Mouse (Mus musculus) forebrain, embryonic 14.5 days (tissue): Measurements from ENCODE around the gene Nrp1. TPM values are rescaled to one million over a fixed set of nuclear protein-coding genes. Genes with fewer than 3 reads are reported as not detected.

Experiments
- ATAC-seq: fragments of 200-750 bp; cut with Nextera tagmentation; 2 replicates; pipeline ENCODE4 v1.8.0; 2017; ENCODE audit warnings: mild to moderate bottlenecking, moderate library complexity
- DNase-seq: peaks from one replicate; pipeline ENCODE4 v3.0.0-alpha.2; 2015; ENCODE audit warnings: low spot score
- H3K27ac ChIP-seq: fragments of 300-500 bp; sonication (generic); 2 replicates; pipeline ENCODE4 v1.5.1; 2014; ENCODE audit warnings: low read depth, mild to moderate bottlenecking, control low read depth, low read length, moderate library complexity
- H3K27me3 ChIP-seq: fragments of 300-500 bp; sonication (generic); replicated peaks from 2 replicates; pipeline ENCODE4 v1.6.1; 2014; ENCODE audit warnings: low read length, control low read depth, mixed read lengths; ENCODE audit not compliant: control insufficient read depth, insufficient read depth
- H3K36me3 ChIP-seq: fragments of 300-500 bp; sonication (generic); 2 replicates; pipeline ENCODE4 v1.6.1; 2014; ENCODE audit warnings: low read length, control low read depth; ENCODE audit not compliant: control insufficient read depth, insufficient read depth
- H3K4me1 ChIP-seq: fragments of 300-500 bp; sonication (generic); 2 replicates; pipeline ENCODE4 v1.6.1; 2014; ENCODE audit warnings: antibody characterized with exemption, low read length, control low read depth; ENCODE audit not compliant: control insufficient read depth, insufficient read depth
- H3K4me2 ChIP-seq: fragments of 300-500 bp; sonication (generic); 2 replicates; pipeline ENCODE4 v1.6.1; 2014; ENCODE audit warnings: mild to moderate bottlenecking, control low read depth, low read length
- H3K4me3 ChIP-seq: fragments of 300-500 bp; sonication (generic); 2 replicates; pipeline ENCODE4 v1.5.1; 2014; ENCODE audit warnings: low read depth, low read length, control low read depth
- H3K9ac ChIP-seq: fragments of 300-500 bp; sonication (generic); 2 replicates; pipeline ENCODE4 v1.6.1; 2014; ENCODE audit warnings: mild to moderate bottlenecking, low read length, control low read depth, moderate library complexity
- H3K9me3 ChIP-seq: fragments of 300-500 bp; sonication (generic); replicated peaks from 2 replicates; pipeline ENCODE4 v1.6.1; 2016; ENCODE audit warnings: low read length, control low read depth, mixed read lengths; ENCODE audit not compliant: control insufficient read depth
- WGBS: fragments of 180-500 bp; shearing (Covaris S2); extraction: QIAGEN DNeasy Blood & Tissue Kit; methylation state at CpG from one replicate; pipeline ENCODE4 v1.1.7; 2014; 5-methylcytosine and 5-hydroxymethylcytosine counted together
- polyA plus RNA-seq: library from polyadenylated mRNA; unstranded; fragments of >200 nt; fragmentation: Nextera tagmentation; extraction: Ambion mirVana; gene quantifications from 2 replicates; pipeline ENCODE4 v1.2.1, GENCODE M21; 2014

The Nrp1 gene
- polyA plus RNA-seq, 1 experiment from 2014 or later = 57.9 TPM

GRCm38 (mm10) chr8:128384366-128384765, 26.0 kb downstream of the Nrp1 start:
- no peaks in the 10 kb centered on the region for H3K27me3 ChIP-seq
- H3K4me2 ChIP-seq = no peak overlapping the region
- H3K9me3 ChIP-seq = no peaks in the 10 kb centered on the region
- DNase-seq (no peak), ATAC-seq (no peak)
- no peak overlapping the region for H3K9ac ChIP-seq
- no peaks in the 10 kb centered on the region for H3K36me3 ChIP-seq
- H3K27ac ChIP-seq = no peak overlapping the region
- WGBS = 68% methylated on average over 2 of the region's 2 CpGs
- no peak overlapping the region for H3K4me3 ChIP-seq
- peaks cover 10% of the 10 kb centered on the region for H3K4me1 ChIP-seq

GRCm38 (mm10) chr8:128384921-128385332, 26.5 kb downstream of the Nrp1 start:
- Histone ChIP-seq H3K9me3 (no peaks in the 10 kb centered on the region), H3K36me3 (no peaks in the 10 kb centered on the region), H3K4me3 (no peak overlapping the region), H3K9ac (no peak overlapping the region), H3K4me1 (peaks cover 10% of the 10 kb centered on the region), H3K4me2 (no peak overlapping the region), H3K27me3 (no peaks in the 10 kb centered on the region), H3K27ac (no peak overlapping the region)
- DNase-seq (peak; percentile 48), ATAC-seq (peak; percentile 26; the same call in 1 of the 2 replicates)
- WGBS = 6% methylated on average over 5 of the region's 5 CpGs

- Histone ChIP-seq H3K9me3 (no peaks in the 10 kb centered on the region), H3K36me3 (no peaks in the 10 kb centered on the region), H3K9ac (no peak overlapping the region), H3K27ac (no peak overlapping the region), H3K27me3 (no peaks in the 10 kb centered on the region), H3K4me3 (no peak overlapping the region), H3K4me1 (peaks cover 10% of the 10 kb centered on the region), H3K4me2 (no peak overlapping the region)
- WGBS = 82% methylated on average over 2 of the region's 2 CpGs
- no peak for DNase-seq
- no peak for ATAC-seq
Measured at GRCm38 (mm10) chr8:128386963-128387621, 28.7 kb downstream of the Nrp1 start.

GRCm38 (mm10) chr8:128390759-128391158, 32.4 kb downstream of the Nrp1 start:
- no peaks in the 10 kb centered on the region for H3K36me3 ChIP-seq
- ATAC-seq = no peak
- H3K4me3 ChIP-seq = no peak overlapping the region
- no peaks in the 10 kb centered on the region; the same call in 1 of the 2 replicates for H3K4me1 ChIP-seq
- H3K27ac ChIP-seq = no peak overlapping the region
- no peaks in the 10 kb centered on the region for H3K9me3 ChIP-seq
- no peak for DNase-seq
- H3K4me2 ChIP-seq = no peak overlapping the region
- H3K9ac ChIP-seq = no peak overlapping the region
- no peaks in the 10 kb centered on the region for H3K27me3 ChIP-seq

- ATAC-seq (no peak), DNase-seq (no peak)
- 86% methylated on average over 4 of the region's 4 CpGs for whole genome bisulfite sequencing
- Histone ChIP-seq H3K27me3 (no peaks in the 10 kb centered on the region), H3K27ac (no peak overlapping the region), H3K4me3 (no peak overlapping the region), H3K9me3 (no peaks in the 10 kb centered on the region), H3K4me1 (no peaks in the 10 kb centered on the region; the same call in 1 of the 2 replicates), H3K36me3 (no peaks in the 10 kb centered on the region), H3K4me2 (no peak overlapping the region), H3K9ac (no peak overlapping the region)
Measured at GRCm38 (mm10) chr8:128391182-128391760, 32.9 kb downstream of the Nrp1 start.

GRCm38 (mm10) chr8:128394671-128395193, 36.3 kb downstream of the Nrp1 start:
- Histone ChIP-seq H3K36me3 (no peaks in the 10 kb centered on the region), H3K4me2 (no peak overlapping the region), H3K27me3 (no peaks in the 10 kb centered on the region), H3K9me3 (no peaks in the 10 kb centered on the region), H3K9ac (no peak overlapping the region), H3K4me1 (peaks cover 12% of the 10 kb centered on the region), H3K27ac (no peak overlapping the region), H3K4me3 (no peak overlapping the region)
- ATAC-seq (no peak), DNase-seq (no peak)
- WGBS = 92% methylated on average over 5 of the region's 5 CpGs

GRCm38 (mm10) chr8:128396968-128397367, 38.6 kb downstream of the Nrp1 start:
- no peak for ATAC-seq
- 48% methylated on average over 7 of the region's 7 CpGs for WGBS

GRCm38 (mm10) chr8:128397441-128397840, 39.0 kb downstream of the Nrp1 start:
- H3K4me1 ChIP-seq = peaks cover 12% of the 10 kb centered on the region
- DNase-seq = no peak
- no peaks in the 10 kb centered on the region for H3K36me3 ChIP-seq
- no peaks in the 10 kb centered on the region for H3K9me3 ChIP-seq
- ATAC-seq = no peak
- H3K4me3 ChIP-seq = no peak overlapping the region
- 34% methylated on average over 3 of the region's 3 CpGs for WGBS
- no peak overlapping the region for H3K4me2 ChIP-seq
- no peak overlapping the region for H3K9ac ChIP-seq
- no peak overlapping the region for H3K27ac ChIP-seq
- H3K27me3 ChIP-seq = no peaks in the 10 kb centered on the region

More at GRCm38 (mm10) chr8:128396968-128397367, 38.6 kb downstream of the Nrp1 start:
- Histone ChIP-seq H3K4me1 (peaks cover 12% of the 10 kb centered on the region), H3K9ac (no peak overlapping the region), H3K27me3 (no peaks in the 10 kb centered on the region), H3K4me3 (no peak overlapping the region), H3K27ac (no peak overlapping the region), H3K9me3 (no peaks in the 10 kb centered on the region), H3K36me3 (no peaks in the 10 kb centered on the region), H3K4me2 (no peak overlapping the region)
- DNase-seq = no peak

- Histone ChIP-seq H3K9me3 (no peaks in the 10 kb centered on the region), H3K4me1 (peaks cover 12% of the 10 kb centered on the region), H3K4me3 (no peak overlapping the region), H3K36me3 (no peaks in the 10 kb centered on the region), H3K4me2 (no peak overlapping the region), H3K9ac (no peak overlapping the region), H3K27ac (no peak overlapping the region), H3K27me3 (no peaks in the 10 kb centered on the region)
- no peak for ATAC-seq
- DNase-seq = peak; percentile 29
- 42% methylated on average over 11 of the region's 11 CpGs for WGBS
Measured at GRCm38 (mm10) chr8:128398472-128399091, 40.2 kb downstream of the Nrp1 start.
